Mouse (Mus musculus): ENCODE measurements around the gene Lmbr1l. TPM values are rescaled to one million over a fixed set of nuclear protein-coding genes. Genes with fewer than 3 reads are reported as not detected.
A peak's percentile ranks its signal among the peaks of the same experiment; 100 is the strongest.

Lmbr1l gene
- total RNA-seq, 4 experiments from 2014 or later, result 17.9 to 21.8 (median 19.6) TPM

- no peak for DNase-seq (ENCODE audit: low spot score in 2 of 2)
Measured at GRCm38 (mm10) chr15:98895635-98896589, 22.1 kb downstream of the Lmbr1l start.

GRCm38 (mm10) chr15:98894746-98895634 is 23.0 kb downstream of the Lmbr1l start:
- DNase-seq (ENCODE audit: low spot score in 2 of 2), result no peak

DNA sequence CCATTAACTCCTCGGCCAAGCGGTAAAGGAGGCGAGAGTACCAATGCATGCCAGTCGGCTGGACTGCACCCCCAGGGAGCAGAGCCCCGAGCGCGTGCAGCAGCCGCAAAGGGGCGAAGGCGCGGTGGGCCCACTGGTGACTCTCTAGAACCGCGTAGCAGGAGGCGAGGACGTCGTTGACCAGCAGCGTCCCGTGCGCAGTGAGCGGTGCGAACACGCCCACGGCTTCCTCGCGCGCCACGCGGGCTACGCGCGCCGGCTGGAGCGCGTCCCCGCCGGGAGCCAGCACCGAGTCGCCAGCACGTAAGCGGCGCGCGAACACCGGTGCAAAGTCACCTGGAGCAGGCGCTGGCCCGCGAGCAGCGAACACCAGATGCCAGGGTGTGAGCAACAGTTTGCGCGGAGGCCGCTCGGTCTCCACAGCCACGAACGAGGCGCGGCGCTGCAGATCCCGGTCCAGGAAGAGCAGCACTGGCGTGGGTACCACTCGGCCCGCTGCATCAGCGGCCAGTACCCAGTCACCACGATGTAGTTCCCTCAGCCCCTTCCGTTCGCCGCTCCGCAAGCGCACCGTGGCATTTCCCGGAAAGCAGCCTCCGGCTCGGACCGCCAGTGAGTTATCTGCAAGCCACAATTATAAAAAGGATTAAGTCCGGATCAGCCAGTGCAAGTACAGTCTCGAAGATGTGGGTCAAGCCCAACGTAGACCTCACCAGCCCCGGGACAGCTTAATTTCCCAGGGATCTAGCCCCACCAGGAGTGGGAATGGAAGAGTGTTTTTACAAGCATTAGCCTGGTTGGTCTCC is 23.9 kb downstream of the Lmbr1l start, which contains the start of gene Rhebl1:
TSS of gene Rhebl1 (minus strand) at position 601 of the 806 bp plus-strand sequence.
- no peak for DNase-seq (ENCODE audit: low spot score in 2 of 2)

DNA sequence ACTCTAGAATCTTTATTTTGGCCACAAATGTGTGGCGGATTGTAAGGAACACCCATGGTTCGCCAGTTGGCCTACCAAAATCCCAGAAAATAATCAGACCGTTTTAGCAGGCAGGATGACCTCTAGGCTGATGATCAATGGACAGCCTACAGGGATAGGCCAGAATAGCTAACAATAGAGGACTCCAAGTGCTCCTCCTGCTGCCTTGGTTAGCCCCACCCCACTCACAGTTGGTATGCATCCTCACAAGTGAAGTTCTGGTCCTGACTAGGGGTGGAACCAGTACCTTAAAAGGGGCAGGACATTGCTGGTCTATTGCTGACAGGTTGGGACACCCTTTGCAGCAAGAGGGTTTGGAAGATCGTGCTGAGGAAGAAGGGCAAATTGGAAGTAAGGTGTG is 25.0 kb downstream of the Lmbr1l start:
- DNase-seq (ENCODE audit: low spot score in 2 of 2), result no peak

- peak; percentile 56 to 67 for DNase-seq (ENCODE audit: low spot score in 2 of 2)
Measured at GRCm38 (mm10) chr15:98891907-98892606, 26.0 kb downstream of the Lmbr1l start.

GRCm38 (mm10) chr15:98891198-98891742 is 26.8 kb downstream of the Lmbr1l start:
- no peak for DNase-seq (ENCODE audit: low spot score in 2 of 2)

GRCm38 (mm10) chr15:98887526-98887925 is 30.5 kb downstream of the Lmbr1l start:
- DNase-seq (ENCODE audit: low spot score in 2 of 2), result no peak

DNA sequence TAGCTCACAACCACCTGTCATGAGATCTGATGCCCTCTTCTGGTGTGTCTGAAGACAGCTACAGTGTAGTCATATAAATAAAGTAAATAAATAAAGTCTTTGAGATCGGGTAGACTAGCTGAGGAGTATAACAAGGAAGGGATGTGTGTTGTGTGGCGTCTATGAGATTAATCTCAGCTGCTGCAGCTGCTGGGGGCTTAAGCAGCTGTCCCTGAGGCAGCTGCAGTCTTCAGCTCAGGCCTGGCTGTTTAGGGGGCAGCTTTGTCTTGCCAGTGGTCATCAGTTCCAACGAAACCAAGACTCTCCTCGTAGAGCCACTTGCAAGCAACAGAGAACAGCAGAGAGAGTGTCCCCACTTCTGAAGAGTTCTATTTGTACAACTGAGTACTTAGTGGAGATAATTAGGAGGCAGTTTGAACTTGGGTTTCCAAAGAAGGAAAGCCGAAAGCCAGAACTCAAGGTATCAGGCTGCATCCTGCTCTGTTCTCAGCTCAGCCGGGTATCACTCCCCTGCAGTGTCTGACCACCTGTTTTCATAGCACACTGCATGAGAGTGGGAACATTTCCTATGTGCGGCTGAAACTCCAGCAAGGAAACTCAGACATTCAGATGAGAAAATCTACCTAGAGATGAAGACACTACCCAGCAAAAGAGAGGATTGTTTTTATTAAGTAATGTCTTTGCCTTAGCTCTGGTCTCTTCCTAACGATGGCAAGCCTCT is 31.2 kb downstream of the Lmbr1l start:
- DNase-seq (ENCODE audit: low spot score in 2 of 2), result no peak

- no peak for DNase-seq (ENCODE audit: low spot score in 2 of 2)
Measured at GRCm38 (mm10) chr15:98884106-98884505, 33.9 kb downstream of the Lmbr1l start.

GRCm38 (mm10) chr15:98883661-98884060 is 34.4 kb downstream of the Lmbr1l start:
- DNase-seq (ENCODE audit: low spot score in 2 of 2), result no peak

- no peak for DNase-seq (ENCODE audit: low spot score in 2 of 2)
Measured at GRCm38 (mm10) chr15:98881656-98882008, 36.4 kb downstream of the Lmbr1l start.

GRCm38 (mm10) chr15:98880978-98881655 is 36.9 kb downstream of the Lmbr1l start:
- DNase-seq (ENCODE audit: low spot score in 2 of 2), result peak; percentile 86 to 93

DNA sequence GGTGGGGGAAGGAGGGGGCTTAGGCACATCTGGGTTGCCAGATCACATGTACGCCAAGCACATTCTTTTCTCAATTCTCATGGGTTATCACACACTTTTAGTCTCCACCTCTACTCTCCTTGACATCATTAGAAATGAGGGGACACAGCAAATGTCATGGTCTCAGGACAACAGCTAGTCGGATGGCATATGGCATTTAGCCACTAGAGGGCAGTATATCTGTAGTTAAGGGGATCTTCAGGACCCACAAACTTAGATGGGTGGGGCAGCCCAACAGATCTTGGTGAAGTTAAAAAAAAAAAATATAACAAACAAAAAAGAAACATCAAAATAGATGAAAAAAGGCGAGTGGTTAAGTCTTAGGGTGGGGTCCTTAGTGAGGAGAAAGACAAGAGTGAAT is 40.7 kb downstream of the Lmbr1l start:
- no peak for DNase-seq (ENCODE audit: low spot score in 2 of 2)

GRCm38 (mm10) chr15:98871916-98872888 is 45.8 kb downstream of the Lmbr1l start:
- peak; percentile 88 to 93 for DNase-seq (ENCODE audit: low spot score in 2 of 2)

- DNase-seq (ENCODE audit: low spot score in 2 of 2), result no peak
Measured at GRCm38 (mm10) chr15:98871070-98871915, 46.7 kb downstream of the Lmbr1l start, which contains the start of gene Kmt2d. Kmt2d (minus strand) TSS chr15:98871204.

- DNase-seq (ENCODE audit: low spot score in 2 of 2), result no peak
Measured at GRCm38 (mm10) chr15:98870179-98871069, 47.6 kb downstream of the Lmbr1l start.
